Mouse (Mus musculus): ENCODE results near the gene Armc12.

Gene Armc12

DNA sequence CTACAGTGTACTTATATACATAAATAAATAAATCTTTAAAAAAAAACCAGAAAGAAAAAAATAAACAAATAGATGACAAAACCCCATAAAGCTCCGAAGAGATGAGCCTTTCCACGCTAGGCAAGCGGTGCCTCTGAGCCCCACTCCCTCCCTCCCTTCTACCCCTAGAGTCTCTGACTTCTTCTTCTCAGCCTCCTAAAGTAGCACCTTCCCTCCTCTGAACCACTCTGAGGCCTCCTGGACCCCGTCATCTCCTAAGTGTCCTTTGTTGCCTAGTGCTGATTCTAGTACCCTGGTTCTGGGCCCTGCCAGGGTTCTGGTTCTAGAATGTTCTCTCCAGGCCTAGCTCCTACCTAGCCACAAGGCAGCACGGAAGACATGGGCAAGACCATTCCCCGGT is at the start of gene Armc12:
TSS of gene Armc12 (plus strand) at position 301 of the 400 bp plus-strand sequence.
- DNase-seq, result no peak

DNA sequence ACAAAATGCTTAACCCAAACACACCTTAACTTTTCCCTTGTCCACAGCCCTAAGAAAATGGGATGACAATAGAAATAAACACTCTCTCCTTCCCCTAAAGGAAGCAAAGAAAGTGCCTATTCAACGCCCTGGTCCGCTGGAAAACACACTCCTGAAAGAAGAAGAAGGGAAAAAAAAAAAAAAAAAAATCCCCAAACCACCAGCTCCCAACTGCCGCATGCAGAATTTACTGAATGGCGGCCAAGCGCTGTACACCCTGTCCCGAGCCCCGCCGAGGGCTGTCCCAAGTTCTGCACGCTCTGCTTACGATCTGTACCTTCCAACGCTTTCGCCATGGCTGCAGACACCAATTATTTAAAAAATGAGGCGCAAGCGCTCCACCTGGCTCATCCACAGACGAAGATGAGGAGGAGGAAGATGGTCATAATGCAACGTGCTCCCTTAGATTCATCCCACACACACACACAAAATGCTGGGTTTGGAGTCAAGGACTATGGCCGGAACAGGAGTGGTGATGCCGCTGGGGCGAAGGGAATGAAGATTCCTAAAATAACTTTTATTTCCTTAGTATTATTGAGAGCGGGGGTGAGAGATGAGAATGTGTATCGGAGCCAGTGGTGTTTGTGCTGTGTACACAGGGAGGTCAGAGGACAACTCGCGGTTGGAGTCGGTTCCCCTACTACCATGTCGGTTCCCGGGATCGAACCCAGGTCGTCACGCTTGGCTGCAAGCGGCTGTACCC is 45.7 kb upstream of the Armc12 start:
- peak; percentile 79 for DNase-seq

DNA sequence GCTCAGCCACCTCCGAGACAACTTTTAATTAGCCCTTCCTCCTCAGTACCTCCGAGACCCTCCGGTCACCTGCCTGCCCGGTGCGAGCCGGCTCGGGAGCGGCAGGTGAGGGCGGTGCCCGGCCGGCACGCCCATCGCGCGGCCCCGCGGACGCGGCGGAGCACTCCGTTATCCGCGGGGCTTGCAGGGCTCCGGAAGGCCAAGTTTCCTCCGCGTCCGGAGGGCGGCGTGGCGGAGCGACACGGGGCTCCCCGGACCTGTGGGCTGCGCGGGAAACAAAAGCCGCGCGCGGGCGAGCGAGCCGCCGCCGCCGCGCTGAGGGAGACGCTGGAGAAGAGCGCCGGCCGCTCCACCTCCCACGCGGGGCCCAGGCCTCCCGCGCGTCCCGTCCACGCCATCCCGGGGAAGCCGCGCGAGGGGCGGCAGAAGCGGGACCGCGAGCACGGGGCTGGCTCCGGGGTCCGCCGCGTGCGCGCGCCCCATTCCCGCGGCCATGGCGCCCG is 45.1 kb upstream of the Armc12 start:
- DNase-seq, result peak; percentile 75

DNA sequence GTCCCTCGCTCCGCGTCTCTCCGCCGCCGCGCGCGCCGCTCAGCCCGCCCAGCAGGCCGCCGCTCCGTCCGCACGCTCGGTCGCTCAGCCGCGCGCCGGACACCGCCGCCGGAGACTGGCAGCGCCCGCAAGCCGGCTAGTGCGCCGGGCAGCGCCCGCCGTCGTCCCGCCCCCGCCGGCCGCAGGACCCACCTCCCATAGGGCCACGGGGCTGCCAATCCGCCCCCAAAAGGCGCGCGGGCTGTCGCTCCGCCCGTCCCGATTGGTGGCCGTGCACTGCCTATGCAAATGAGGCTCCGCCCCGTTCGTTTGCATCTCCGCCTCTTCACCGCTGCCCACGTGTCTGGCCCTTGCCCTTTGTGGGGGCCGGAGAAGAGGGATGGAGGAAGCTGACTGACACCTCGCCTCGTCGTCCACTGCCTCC is 44.6 kb upstream of the Armc12 start:
- peak; percentile 98 for DNase-seq

DNA sequence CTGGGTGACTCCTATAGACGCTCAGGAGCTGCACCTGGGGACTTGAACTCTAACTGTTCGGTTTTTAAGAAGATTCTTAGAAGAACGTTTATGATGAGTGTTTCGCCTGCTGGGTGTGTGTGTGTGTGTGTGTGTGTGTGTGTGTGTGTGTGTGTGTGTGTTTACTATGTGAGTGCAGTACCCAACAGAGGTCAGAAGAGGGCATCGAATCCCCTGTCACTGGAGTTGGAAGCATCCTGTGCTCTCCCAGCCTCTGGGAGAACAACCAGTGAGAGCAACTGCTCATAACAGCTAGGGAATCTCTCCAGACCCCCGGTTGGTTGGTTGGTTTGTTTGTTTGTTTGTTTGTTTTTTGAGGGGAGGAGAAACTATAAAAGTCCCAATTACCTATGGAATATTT is 43.9 kb upstream of the Armc12 start:
- no peak for DNase-seq

DNA sequence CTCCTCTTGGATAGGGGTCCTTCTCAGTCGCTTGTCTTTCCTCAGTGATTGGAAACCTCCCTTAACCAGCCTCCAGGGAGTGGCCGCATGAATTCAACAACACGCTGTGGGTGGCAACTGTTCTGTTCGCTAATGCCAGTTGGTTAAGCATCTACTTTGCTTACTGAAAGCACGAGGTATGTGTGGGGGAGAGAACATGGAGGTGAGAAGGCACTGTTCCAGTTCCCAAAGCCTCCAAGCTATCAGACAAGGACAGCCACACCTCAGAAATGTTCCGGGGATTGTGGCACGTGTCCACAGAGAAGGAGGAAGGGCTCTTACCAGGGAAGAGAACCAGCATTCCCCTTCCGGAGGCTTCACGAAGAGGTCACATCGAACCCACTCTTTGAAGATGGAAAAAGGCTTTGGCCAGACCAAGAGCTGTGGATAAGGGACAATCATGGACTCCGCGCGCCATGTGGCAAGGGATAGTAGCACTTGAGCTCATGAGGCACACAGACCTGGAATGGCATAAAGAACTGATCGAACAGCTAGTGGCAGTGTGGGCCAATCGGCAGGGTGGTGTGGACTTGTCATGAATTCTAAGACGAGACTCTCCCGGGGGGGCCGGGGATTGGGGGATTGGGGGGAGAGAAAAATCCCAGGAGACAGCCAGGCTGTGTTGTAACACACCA is 42.9 kb upstream of the Armc12 start:
- DNase-seq, result peak; percentile 51

DNA sequence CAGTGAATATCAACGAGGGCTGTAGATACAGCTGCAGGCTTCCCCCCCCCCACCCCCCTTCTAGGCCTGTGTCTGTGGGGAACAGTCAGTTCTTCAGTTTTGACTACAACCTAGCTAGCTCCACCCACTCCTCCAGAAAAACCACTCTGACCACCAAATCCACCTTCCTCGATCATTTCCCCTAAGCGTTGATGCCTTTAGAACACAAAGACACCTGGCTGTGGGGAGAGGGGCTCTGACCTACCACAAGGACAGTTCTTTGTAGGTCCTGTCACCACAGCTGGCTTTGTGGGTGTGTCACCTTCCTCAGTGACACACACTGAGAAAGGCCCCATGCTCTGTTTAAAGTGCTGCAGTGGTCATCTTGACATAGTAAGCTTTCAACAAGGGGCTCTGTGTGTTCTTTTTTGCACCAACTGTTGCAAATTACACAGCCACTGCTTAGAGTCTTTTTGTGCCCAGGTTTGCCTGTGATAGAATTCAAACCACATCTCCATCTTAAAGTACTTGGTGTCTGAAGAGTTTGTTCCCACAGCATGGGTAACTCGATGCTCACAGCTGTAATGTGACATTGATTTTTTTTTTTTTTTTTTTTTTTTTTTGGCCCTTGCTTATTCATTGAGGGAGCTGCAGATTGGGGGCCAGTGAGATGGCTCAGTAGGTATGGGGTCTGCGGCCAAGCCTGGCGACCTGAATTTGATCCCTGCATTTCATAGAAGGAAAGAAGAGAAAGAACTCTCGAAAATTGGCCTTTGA is 42.2 kb upstream of the Armc12 start:
- peak; percentile 55 for DNase-seq

DNA sequence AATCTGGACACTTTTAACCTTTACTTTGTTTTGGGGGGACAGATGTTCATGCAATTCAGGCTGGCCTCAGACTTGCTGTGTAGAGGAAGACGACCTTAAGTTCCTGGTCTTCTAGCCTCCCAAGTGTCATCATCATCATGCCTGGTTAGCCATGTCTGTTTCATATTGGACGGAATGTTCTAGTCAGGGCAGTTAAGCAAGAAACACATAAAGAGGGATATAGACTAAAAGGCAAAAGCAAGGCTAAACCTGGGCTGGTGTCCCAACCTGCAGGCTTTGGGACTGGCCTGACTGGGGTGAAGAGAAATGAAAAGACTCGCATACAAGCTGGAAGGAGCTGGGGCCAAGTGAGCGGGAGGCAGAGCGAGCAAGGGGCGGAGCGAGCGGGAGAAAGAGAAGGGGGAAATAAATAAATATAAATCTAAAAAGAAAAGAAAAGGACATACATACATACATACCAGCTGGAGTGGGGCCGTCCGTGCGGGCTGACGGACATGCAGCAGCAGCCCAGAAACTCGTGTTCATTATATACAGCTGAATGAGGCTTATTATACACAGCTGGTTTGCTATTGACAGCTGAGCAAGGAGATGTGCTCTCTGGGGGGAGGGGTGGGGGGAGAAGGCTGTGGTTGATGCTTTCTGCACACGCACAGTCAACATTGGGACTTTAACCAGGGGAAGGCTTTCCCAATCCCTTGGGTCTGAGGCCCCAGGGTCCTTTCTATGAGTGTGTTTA is 39.4 kb upstream of the Armc12 start:
- no peak for DNase-seq

DNA sequence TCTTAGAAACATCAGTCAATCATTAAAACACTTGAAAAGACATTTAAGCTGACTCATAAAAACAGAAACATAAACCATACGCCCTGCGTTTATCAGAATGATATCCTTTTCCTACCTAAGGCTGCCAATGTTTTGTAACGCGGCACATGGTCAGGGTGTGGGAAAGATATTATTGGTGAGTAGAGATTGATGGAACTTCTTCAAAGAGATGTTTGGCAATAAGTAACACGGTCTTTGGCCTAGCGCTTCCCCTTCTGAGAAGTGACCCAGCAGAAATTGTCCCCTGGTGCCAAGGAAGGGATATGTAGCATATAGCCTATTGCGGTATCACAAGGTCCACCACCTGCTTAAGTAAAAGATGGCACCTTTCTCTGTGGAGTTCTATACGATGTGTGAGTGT is 34.8 kb upstream of the Armc12 start:
- DNase-seq, result no peak

DNA sequence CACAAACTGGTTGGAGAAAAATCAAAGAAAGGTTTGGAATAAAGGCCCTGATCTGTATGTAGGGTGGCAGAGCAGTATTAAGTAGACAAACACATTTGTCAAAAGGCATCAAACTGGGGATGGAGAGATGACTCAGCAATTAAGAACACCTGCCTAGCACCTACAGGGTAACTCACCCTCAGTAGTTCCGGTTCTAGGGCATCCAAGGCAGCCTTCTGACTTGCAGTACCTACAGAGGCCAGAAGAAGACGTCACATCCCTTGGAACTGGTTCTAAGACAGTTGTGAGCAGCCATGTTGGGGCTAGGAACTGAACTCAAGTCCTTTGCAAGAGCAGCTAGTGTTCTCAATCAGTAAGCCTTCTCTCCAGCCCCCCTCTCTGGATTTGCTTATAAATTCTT is 31.4 kb upstream of the Armc12 start:
- DNase-seq, result no peak

DNA sequence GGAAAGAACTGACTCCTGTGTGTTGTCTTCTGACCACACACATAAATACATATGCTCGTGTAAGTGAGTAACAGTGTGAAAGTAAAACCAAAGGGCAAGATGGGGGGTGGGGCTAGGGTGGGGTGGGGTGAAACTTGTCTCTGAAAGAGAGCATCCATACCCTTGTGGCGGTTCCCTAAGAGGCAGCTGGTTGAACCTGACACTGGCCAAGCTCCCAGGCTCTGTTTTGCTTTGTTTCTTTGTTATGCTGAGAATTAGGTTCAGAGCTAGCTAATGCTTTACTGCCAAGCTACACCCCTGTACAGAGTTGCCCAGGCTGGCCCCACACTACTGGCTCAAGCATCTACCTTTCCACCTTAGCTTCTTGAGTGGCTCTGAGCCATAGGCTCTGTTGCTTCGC is 30.1 kb upstream of the Armc12 start:
- DNase-seq, result no peak

DNA sequence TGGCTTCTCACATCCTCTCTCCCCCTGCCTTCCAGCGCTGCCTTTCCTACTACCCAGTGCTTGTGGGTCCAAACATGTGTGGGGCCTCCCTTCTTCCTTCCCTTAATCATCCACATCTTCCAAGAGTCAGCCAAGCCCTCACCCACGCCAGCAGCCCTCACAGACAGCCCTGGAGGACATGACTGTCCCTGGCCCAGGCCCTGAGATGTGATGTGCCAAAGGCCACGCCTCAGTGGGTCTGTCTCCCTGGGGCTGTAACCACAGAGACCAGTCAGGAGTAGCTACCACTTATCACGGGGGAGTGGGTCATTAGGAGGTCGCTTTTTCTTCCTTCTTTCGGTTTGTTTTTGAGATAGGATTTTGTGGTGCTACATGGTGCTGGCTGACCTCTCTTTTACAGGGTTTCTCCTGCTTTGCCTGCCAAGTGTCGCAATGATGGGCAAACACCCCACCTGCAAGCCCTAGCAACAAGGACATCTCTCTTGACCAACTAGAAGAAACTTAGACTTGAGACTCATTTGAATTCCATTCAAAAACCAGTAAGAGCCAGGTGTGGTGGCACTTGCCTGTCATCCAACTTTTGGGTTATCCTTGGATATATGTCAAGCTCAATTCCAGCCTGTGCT is 28.3 kb upstream of the Armc12 start:
- no peak for DNase-seq

DNA sequence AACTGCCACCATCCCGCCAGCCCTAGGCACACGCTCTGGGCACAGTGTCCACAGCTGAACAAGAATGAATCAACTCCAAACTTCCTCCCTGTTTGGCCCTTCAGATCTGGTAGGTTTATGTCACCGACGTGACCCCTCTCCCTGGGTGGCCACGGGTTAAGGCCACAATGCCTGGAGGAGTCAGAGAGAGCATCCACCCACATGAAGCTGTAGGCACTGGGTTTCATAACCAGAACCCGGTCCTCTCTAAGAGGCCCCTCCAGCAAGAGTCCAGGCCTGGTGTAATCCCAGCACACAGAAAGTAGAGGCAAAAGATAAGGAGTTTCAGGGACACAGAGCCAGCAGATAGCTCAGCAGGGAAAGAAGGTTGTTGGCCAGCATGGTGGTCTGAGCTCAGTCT is 26.4 kb upstream of the Armc12 start:
- peak; percentile 34 for DNase-seq

DNA sequence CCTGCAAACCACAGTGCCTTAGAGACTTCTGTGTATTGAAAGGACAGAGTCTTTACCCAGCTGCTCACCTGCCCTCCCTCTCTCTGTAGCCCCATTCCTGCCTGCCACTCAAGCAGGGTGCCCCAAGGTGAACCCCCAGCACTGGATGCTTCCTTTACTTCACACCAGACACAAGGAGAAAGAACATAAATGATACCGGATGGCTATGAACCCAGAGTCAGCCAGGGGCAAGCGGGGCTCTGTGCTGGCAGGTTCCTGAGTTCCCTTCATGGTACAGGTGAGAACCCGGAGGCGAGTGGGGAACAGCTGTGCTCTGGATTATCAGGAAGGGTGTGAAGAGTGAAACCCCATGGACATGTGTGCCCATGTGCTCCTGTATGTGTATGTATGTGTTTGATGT is 25.0 kb upstream of the Armc12 start:
- DNase-seq, result peak; percentile 51

DNA sequence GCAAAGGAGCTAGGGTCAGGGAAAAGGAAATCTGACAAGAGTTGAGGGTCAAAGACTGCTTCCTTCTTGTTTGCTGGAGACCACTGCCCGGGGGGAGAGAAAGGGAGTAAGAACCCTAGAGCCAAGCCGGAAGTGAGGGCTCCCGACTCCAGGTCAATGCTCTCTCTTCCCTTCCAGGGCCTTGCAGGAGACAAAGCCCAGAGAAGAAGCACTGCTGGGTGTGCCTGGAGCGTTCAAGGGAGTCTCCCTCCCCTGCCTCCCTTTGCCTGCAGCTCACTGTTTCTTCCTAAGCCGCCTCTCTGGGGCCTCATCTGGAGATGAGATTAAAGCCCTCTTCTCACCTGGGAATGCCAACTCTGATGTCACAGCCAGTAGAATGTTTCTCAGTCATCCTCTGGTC is 23.7 kb upstream of the Armc12 start:
- DNase-seq, result no peak

DNA sequence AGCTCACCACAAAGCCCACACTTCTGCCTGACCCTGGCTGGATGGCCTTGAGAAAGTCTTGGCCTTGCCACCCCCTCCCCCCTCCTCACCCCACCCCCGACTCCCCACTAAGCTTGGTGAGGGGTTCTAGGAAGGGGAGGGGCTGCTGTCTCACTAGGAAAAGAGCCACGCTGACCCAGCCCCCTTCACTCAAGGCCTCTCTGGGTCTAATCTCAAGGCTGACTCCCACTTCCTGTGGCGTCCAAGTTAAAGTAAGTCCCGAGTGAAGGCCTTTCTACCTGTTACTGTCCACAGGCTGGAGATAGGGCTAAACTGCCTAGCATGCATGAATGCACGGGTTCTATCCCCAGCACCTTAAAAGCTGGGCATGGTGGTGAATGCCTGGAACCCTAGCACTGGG is 23.1 kb upstream of the Armc12 start:
- DNase-seq, result no peak

DNA sequence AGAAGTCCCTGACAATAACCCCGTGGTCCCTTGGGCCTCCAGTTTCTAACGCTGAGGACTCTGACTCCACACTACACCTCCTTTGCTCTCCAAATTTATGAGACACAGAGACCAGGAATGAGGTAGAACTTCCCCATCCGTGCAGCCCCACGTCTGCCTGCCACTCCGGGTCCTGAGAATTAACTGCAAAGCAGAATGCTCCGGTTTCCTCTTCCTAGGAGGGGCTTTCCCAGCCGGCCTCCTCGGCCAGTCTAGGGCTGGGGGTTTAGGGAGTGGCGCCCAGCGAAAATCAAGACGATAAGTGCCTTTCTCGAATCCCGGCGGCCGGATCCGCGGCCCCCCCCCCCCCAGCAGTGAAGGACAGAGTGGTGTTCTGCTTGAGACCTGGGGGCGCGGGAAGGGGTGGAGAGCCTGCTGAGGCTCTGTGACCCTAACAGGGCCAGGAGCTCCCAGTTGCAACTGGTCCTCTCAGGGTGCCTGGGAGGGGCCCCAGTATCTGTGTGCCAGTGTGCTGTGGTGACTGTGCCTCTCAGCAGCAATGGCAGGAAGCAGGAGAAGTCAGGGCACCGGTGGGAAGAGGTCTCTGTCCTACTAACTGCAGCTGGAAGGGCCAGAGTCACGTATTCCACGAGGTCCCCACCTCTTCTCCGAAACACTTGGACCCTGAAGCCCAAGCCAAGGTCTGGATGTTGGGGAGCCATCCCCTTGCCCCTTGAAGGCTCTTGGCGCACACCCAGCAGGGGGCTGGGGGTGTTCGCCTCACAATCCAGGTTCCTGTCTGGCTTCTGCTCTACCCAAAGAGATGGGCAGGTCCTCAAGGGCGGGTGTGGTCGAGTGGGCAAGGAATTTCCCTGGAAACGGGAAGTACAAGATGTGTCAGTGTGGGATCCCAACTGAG is 19.9 kb upstream of the Armc12 start:
- DNase-seq, result peak; percentile 60

DNA sequence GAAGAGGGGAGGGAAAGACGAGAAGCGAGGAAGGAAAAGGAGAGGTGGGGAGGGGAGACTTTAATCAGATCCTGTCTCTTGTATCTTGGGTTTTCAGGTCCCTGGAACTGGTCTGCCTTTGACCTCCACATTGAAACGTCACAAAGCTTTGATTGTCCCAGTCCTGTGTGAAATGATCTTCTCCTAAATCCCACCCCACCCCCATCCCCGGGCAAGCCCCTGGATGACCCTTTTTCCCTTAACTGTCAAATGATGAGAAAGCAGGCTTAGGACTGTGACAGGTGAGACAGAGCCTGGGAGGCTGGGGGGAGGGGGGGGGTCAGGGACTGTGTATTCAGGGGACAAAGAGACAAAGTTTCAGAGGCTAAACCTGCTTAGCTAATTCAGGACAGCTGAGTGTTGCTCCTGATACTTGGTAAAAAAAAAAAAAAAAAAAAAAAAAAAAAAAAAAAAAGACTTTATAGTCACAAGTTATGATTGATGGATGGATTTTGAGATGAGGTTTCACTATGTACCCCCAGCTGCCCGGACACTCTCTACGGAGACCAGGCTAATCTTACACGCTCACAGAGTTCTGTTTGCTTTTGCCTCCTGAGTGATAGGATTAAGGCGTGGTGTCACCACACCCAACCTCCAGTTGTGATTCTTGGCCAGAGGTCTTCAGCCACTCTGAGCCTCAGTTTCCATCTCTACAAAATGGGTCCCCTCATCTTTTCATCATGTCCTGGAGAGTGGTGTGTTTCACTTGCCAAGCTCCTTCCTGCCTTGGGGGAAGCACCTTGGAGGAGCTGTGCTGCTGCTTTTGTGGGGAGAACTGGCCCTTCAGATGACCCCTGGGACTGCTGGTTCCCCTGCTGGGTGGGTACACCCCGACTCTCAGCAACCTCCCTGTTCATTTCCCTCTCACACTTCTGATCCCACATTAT is 18.7 kb upstream of the Armc12 start:
- peak; percentile 13 for DNase-seq

DNA sequence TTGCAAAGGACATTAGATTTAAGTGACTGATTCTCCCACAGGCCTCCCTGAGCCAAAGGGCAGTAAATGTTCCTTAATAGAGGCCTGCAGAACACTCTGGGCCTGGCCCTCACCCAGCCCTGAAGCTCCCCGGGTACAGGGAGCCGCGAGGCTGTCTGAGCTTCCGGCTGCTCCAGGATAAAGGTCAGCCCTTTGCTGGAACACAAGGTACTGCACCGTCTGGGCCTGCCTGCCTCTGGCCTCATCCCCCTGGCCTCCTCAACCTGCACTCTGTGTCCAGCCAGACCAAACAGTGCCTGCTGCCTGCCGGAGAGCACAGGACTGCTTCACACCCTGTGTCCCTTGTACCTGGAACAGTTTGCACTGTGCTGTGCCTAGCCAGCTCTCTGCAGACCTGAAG is 17.9 kb upstream of the Armc12 start:
- peak; percentile 25 for DNase-seq

DNA sequence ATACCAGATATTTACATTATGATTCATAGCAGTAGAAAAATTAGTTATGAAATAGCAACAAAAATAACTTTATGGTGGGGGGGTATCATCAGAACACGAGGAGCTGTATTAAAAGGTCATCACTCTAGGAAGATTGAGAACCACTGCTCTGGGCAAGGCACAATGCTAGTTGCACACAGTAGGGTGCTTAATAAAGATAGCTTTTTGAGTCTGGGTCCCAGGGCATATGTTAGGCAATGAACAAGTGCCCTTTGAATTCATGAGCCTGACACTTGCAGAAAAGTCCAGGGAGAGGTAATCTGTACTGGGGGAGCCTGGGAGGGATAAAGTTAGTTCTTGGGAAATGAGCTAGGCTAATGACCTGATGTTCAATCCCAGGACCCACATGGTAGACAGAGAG is 17.3 kb upstream of the Armc12 start:
- DNase-seq, result no peak
